Mouse (Mus musculus): ENCODE results near the gene Dnajc8. TPM values are rescaled to one million over a fixed set of nuclear protein-coding genes. Genes with fewer than 3 reads are reported as not detected.

Dnajc8 gene
- polyA plus RNA-seq, 1 experiment from 2014 or later, result 222 TPM

DNA sequence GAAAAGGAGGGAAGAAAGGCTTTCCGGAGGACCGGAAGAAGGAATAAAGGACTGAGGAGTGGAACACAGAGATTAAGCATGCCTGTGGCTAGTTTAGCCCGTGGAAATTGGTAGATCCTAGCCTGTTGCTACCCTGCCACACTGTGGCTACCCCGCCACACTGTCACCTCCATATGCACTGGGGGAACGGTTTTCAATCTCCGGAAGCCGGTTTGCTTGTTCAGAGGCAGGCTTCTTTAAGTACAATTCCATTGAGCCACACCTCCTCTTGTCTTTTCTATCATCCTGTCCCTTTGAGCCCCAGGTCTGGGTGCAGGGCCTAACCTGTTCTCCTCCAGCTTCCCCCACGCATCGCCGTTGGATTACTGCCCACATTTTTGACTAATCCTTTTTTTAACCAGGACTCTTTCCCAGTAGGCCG, 11.0 kb upstream of the Dnajc8 start:
- H3K4me1 ChIP-seq, result peaks cover 11% of the 10 kb centered on the region
- H3K4me3 ChIP-seq, result no peak overlapping the region
- peak overlapping the region; percentile 44 for H3K27ac ChIP-seq (replicated peaks)
- no peaks in the 10 kb centered on the region for H3K27me3 ChIP-seq (replicated peaks; ENCODE audit: low read depth, poor library complexity, severe bottlenecking)
- H3K36me3 ChIP-seq (replicated peaks), result peaks cover 10% of the 10 kb centered on the region
- 20% methylated on average over 11 of the region's 11 CpGs for WGBS
- H3K9me3 ChIP-seq, result no peaks in the 10 kb centered on the region
- peak; percentile 31 for DNase-seq (ENCODE audit: low spot score)

DNA sequence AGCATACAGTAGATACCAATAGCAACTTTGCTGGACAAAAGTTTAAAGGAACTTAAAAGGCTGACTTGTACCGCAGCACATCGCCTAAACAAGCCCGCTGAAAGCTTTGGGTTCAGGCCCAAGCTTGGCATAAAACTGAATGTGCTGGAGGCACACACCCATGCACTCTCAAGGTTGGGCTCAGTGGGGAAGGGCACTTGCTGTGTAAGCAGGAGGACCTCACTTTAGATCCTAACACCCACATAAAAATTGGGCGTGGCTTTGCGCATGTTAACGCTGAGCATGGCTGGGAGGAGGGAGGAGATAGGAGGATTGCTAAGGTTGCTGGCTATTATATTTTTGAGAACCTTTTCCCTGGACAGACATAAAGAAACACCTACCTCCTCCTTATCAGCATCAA, 10.5 kb upstream of the Dnajc8 start:
- Histone ChIP-seq H3K27ac (replicated peaks) (peak overlapping the region; percentile 44), H3K9me3 (no peaks in the 10 kb centered on the region), H3K4me3 (no peak overlapping the region), H3K4me1 (peaks cover 11% of the 10 kb centered on the region), H3K36me3 (replicated peaks) (peaks cover 15% of the 10 kb centered on the region), H3K27me3 (replicated peaks; ENCODE audit: low read depth, poor library complexity, severe bottlenecking) (no peaks in the 10 kb centered on the region)
- 53% methylated on average over 6 of the region's 6 CpGs for whole genome bisulfite sequencing
- DNase-seq (ENCODE audit: low spot score), result no peak

DNA sequence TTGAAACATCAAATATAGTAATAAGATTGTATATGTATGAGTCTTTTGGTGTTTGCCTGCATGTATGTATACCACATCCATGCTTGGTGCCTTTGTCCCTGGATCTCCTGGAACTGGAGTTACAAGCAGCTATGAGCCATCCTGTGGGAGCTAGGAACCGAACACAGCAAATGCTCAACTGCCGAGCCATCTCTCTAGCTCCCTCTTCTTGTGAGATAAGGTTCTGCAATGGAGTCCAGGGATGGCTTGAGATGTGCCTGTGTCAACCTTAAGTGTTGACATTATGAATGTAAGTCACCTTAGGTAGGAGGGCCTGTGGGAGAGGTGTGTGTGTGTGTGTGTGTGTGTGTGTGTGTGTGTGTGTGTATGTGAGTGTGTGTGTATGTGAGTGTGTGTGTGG, 8.7 kb upstream of the Dnajc8 start:
- Histone ChIP-seq H3K4me1 (peaks cover 14% of the 10 kb centered on the region), H3K27ac (replicated peaks) (no peak overlapping the region), H3K9me3 (no peaks in the 10 kb centered on the region), H3K27me3 (replicated peaks; ENCODE audit: low read depth, poor library complexity, severe bottlenecking) (no peaks in the 10 kb centered on the region), H3K36me3 (replicated peaks) (peaks cover 33% of the 10 kb centered on the region), H3K4me3 (no peak overlapping the region)
- no peak for DNase-seq (ENCODE audit: low spot score)
- WGBS, result 55% methylated on average over 2 of the region's 2 CpGs

DNA sequence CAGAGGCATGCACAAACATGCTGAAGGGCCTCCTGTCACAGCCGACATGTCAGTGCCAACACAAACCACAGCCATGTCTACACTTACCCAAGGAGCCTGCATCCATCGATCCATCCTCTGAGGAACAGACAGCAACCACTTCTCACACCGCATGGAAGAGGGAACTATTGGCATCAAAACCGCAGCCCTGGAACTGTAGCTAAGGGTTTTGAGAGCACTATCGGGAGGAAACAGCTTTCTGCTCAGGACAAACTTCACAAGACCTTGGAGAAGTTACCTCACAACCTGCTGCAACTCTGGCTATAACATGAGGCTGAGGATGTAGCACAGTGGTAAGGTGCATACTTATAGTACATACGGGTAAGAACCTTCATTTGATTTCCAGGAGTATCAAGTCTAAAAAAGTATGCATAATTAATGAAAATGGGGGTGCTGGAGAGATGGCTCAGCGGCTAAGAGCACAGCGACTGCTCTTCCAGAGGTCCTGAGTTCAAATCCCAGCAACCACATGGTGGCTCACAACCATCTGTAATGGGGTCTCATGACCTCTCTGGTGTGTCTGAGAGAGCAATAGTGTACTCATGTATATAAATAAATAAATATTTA, 7.3 kb upstream of the Dnajc8 start:
- peaks cover 36% of the 10 kb centered on the region for H3K36me3 ChIP-seq (replicated peaks)
- H3K4me1 ChIP-seq, result peaks cover 27% of the 10 kb centered on the region
- no peaks in the 10 kb centered on the region for H3K27me3 ChIP-seq (replicated peaks; ENCODE audit: low read depth, poor library complexity, severe bottlenecking)
- 93% methylated on average over 8 of the region's 8 CpGs for WGBS
- no peak overlapping the region for H3K27ac ChIP-seq (replicated peaks)
- H3K9me3 ChIP-seq, result no peaks in the 10 kb centered on the region
- no peak overlapping the region for H3K4me3 ChIP-seq
- no peak for DNase-seq (ENCODE audit: low spot score)

DNA sequence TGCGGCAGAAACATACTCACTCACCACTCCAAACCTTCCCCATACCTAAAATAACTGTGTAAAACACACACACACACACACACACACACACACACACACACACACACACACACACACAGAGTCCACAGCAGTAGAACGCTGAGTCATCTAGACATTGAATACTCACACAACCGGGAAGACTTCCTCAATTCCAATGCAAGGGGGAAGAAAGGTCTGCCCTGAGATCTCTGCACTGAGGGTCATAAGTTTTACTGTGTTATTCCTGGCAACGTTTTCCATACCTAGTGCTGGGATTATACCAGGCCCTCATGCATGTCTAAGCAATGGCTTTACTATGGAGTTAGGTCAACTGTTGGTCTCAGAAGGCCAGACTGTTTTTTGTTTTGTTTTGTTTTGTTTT, 6.0 kb upstream of the Dnajc8 start:
- no peak overlapping the region for H3K27ac ChIP-seq (replicated peaks)
- no peak overlapping the region for H3K4me3 ChIP-seq
- 87% methylated on average over 4 of the region's 4 CpGs for WGBS
- H3K36me3 ChIP-seq (replicated peaks), result peaks cover 36% of the 10 kb centered on the region
- peaks cover 32% of the 10 kb centered on the region for H3K4me1 ChIP-seq
- DNase-seq (ENCODE audit: low spot score), result no peak
- no peaks in the 10 kb centered on the region for H3K9me3 ChIP-seq
- H3K27me3 ChIP-seq (replicated peaks; ENCODE audit: low read depth, poor library complexity, severe bottlenecking), result no peaks in the 10 kb centered on the region

DNA sequence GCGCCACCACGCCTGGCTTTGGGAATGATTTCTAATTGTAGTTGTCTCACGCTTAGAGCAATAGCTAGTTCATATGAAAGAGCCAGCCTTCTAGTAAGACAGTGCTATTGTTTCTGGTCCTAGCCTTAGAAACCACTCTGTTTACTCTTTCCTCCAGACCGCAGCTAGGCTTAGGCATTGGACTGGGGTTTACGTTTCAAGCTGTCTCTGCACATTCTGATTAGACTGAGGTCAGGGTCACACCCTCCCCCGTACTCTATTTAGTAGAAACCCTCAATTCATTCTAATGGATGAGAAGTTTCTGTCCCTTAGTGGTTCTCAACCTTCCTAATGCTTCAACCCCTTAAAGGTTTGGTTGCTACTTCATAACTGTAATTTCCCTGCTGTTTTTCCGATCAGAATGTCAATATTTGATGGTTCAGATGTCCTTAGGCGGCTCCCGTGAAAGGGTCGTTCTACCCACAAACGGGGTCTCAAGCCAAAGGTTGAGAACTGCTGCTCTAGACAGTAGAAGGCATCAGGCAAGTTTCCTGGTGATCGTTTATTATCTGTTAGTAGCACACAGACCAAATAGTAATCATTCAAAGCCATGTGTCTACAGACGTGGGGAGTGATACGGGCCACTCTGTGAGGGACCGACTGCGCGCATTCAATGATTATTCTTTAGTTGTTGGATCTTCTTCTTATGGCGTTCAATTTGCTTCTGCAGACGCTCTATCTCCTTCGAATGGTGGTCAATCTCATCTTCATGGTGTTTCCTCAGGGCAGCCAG, 5.1 kb upstream of the Dnajc8 start:
- no peak overlapping the region for H3K4me3 ChIP-seq
- DNase-seq (ENCODE audit: low spot score), result no peak
- no peak overlapping the region for H3K27ac ChIP-seq (replicated peaks)
- H3K4me1 ChIP-seq, result peaks cover 29% of the 10 kb centered on the region
- no peaks in the 10 kb centered on the region for H3K9me3 ChIP-seq
- peaks cover 36% of the 10 kb centered on the region for H3K36me3 ChIP-seq (replicated peaks)
- no peaks in the 10 kb centered on the region for H3K27me3 ChIP-seq (replicated peaks; ENCODE audit: low read depth, poor library complexity, severe bottlenecking)
- 95% methylated on average over 20 of the region's 20 CpGs for WGBS

DNA sequence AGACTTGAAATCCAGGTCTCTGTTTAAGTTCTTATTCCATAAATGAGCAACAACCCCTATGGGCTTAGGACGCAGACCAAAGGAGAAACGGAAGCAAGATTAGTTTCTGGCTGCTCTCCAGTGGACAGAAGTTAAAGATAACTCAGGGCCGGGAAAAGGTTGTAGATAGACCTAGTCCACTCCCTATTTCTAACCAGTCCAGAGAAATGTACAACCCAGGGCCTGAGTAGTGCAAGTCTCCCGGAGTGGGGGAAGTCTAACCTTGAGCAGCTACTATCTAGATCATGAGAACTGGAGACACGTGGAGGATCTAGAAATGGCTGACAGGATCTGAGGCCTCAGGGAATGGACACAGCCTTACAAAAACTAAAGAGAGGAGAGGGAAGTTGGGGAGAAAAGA, 2.9 kb upstream of the Dnajc8 start:
- Histone ChIP-seq H3K27me3 (replicated peaks; ENCODE audit: low read depth, poor library complexity, severe bottlenecking) (no peaks in the 10 kb centered on the region), H3K27ac (replicated peaks) (peak overlapping the region; percentile 97), H3K4me1 (peaks cover 46% of the 10 kb centered on the region), H3K36me3 (replicated peaks) (peaks cover 38% of the 10 kb centered on the region), H3K4me3 (peak overlapping the region; percentile 88), H3K9me3 (no peaks in the 10 kb centered on the region)
- DNase-seq (ENCODE audit: low spot score), result no peak
- 42% methylated on average over 5 of the region's 5 CpGs for WGBS

DNA sequence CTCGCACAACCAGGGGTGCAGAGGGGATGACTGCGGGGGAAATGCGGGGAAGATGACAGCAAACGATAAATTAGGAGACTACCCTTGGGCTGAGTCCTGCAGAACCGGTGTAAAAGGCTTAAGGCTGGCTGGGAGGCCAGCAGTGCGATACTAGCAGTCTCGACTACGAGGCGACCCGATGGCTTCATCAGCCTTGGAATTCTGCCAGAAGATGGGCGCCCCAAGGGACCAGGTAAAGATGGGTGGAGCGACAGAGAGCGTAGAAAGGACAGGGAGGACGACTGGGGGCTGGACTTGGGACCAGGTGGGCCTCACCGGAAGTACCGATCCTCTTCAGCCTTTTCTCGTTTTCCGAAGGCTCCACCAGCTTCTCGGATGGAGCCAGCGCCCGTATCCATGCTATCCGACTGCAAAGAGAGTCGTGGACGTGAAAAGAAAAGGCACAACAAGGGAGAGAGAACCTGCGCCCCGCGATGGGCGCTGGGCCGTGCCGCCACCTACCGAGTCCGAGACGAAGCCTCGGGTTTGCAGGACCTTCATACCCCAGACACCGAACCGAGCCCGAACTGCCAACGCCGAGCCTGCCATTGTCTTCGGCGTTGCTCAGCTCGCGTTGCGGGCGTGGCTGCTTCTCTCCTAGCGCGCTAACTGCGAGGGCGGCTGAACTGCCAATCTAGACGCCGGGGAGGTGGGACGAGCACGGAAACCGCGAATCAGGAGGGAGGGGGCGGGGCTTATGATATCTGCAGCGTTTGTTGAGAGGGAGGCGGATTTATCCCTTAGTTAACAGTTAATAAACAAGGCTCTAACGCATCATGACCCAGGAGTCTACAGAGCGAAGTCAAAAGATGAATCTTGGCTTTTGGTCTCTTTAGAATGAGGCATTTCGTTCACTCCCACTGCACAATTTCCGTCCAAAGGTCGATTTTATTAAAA, 2.1 kb upstream of the Dnajc8 start, which contains the start of gene Atpif1:
Gene Atpif1 (minus strand): TSS at position 679 of the 936 bp plus-strand sequence.
- no peaks in the 10 kb centered on the region for H3K9me3 ChIP-seq
- peaks cover 49% of the 10 kb centered on the region for H3K4me1 ChIP-seq
- peaks cover 43% of the 10 kb centered on the region for H3K36me3 ChIP-seq (replicated peaks)
- peak within 1 kb of the TSS; percentile 97 for H3K27ac ChIP-seq (replicated peaks)
- H3K27me3 ChIP-seq (replicated peaks; ENCODE audit: low read depth, poor library complexity, severe bottlenecking), result no peaks in the 10 kb centered on the region
- peak; percentile 95 for DNase-seq (ENCODE audit: low spot score)
- H3K4me3 ChIP-seq, result peak within 1 kb of the TSS; percentile 88
- under 1% methylated on average over 63 of the region's 63 CpGs for WGBS

DNA sequence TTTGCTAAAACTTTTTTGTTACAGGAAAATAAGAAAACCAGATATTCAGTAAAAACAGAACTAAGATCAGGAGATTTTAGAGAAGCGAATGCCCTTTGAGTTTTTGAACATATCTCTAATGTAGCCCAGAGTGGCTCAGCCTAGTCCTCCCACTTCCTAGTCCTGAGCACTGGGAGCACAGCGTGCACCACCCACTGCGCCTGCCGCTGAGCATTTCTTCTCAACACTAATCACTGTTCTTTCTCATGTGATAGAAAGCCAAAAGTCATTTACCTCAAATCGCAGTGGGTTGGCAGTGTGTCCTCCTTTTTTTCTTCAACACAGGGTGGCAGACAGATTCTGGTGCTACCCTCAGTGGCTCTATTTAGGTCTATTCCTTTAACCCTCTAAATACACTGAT, 4.1 kb downstream of the Dnajc8 start:
- H3K36me3 ChIP-seq (replicated peaks), result peaks cover 70% of the 10 kb centered on the region
- H3K9me3 ChIP-seq, result no peaks in the 10 kb centered on the region
- DNase-seq (ENCODE audit: low spot score), result no peak
- no peaks in the 10 kb centered on the region for H3K27me3 ChIP-seq (replicated peaks; ENCODE audit: low read depth, poor library complexity, severe bottlenecking)
- H3K4me3 ChIP-seq, result no peak overlapping the region
- H3K4me1 ChIP-seq, result peaks cover 23% of the 10 kb centered on the region
- 95% methylated on average over 5 of the region's 5 CpGs for WGBS
- H3K27ac ChIP-seq (replicated peaks), result no peak overlapping the region

DNA sequence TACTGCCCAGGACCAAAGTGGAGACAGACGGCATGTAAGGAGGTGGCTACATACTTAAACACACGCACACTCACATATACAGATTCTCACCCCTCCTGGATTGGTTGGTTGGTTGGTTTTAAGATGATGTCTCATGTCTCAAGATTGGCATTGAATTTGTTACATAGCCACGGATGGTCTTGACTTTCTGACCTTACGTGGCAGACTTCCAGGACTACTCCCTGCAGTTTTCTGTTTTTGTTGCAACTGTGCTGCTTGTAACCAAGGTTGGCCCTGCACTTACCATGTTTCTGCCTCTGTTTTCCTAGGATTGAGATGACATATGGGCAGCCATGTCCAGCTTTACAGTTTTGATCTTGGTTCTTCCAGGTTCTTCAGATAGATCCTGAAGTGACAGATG, 6.1 kb downstream of the Dnajc8 start:
- WGBS, result 88% methylated on average over 4 of the region's 4 CpGs
- Histone ChIP-seq H3K27ac (replicated peaks) (no peak overlapping the region), H3K4me3 (no peak overlapping the region), H3K4me1 (peaks cover 14% of the 10 kb centered on the region), H3K36me3 (replicated peaks) (peaks cover 89% of the 10 kb centered on the region), H3K27me3 (replicated peaks; ENCODE audit: low read depth, poor library complexity, severe bottlenecking) (no peaks in the 10 kb centered on the region), H3K9me3 (no peaks in the 10 kb centered on the region)
- DNase-seq (ENCODE audit: low spot score), result no peak

DNA sequence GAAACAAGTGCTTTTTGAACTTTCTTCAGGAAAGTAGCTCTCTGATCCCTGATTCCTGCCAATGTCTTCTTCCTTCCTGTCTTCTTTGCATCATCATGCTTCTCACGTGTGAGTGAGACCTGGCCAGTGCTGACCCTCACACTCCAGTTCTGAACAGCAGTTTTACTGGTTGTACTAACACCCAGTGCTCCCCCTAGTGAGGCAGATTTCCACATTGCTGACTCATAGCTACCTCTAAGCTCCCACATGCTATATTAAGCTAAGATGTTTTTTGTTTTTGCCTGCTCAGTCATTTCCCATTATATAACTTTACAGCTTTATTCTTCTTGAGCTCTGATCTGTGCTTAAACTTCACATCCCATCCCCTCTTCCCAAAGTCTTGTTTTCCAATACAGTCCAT, 7.4 kb downstream of the Dnajc8 start:
- Histone ChIP-seq H3K36me3 (replicated peaks) (peaks cover 97% of the 10 kb centered on the region), H3K4me1 (peaks cover 1% of the 10 kb centered on the region; the same call in 1 of the 2 replicates), H3K4me3 (no peak overlapping the region), H3K27me3 (replicated peaks; ENCODE audit: low read depth, poor library complexity, severe bottlenecking) (no peaks in the 10 kb centered on the region), H3K9me3 (no peaks in the 10 kb centered on the region), H3K27ac (replicated peaks) (no peak overlapping the region)
- 61% methylated on average over 1 of the region's 1 CpGs for WGBS
- DNase-seq (ENCODE audit: low spot score), result no peak

DNA sequence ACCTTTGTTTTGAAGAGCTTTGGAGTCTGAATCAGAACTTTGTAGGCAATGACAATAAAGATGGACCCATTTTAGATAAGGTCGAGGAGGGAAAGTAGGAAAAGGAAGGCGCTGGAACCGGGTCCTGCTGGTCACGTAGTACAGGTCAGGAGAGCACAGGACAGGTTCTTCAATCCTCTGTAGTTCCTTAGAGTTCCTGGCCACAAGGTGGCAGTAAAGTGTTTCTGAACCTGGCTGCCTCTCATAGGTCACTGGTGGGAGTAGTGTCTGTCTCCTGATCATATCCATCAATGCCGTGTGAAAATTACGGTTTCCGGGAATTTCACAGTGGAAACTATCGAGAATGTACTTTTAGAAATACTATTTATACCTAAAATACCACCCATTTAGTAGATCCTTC, 10.5 kb downstream of the Dnajc8 start:
- Histone ChIP-seq H3K9me3 (no peaks in the 10 kb centered on the region), H3K27me3 (replicated peaks; ENCODE audit: low read depth, poor library complexity, severe bottlenecking) (no peaks in the 10 kb centered on the region), H3K27ac (replicated peaks) (no peak overlapping the region), H3K4me3 (no peak overlapping the region), H3K4me1 (no peaks in the 10 kb centered on the region), H3K36me3 (replicated peaks) (peaks cover 99% of the 10 kb centered on the region)
- 51% methylated on average over 8 of the region's 8 CpGs for WGBS
- DNase-seq (ENCODE audit: low spot score), result peak; percentile 65
